Mouse (Mus musculus) CD4-positive, CD25-positive, alpha-beta regulatory T cell, adult 9 weeks (primary cell): ENCODE measurements around the gene Mrap. TPM values are rescaled to one million over a fixed set of nuclear protein-coding genes. Genes with fewer than 3 reads are reported as not detected.

Source experiments
- polyA plus RNA-seq: library from polyadenylated mRNA; unstranded; fragments of 100-300 nt; shearing (Covaris generic); gene quantifications from one replicate; pipeline ENCODE4 v1.2.1, GENCODE M21; 2017

Gene Mrap
- not detected for polyA plus RNA-seq

GRCm38 (mm10) chr16:90738092-90738956 lies at the start of gene Mrap:
Gene Mrap, plus strand, starts transcription at chr16:90738207.

GRCm38 (mm10) chr16:90727233-90728115 lies 10.5 kb upstream of the Mrap start, which contains the start of gene Mis18a:
Gene Mis18a, minus strand, starts transcription at chr16:90727404.

Other genes with a start within 250 kb of the Mrap start
- 64.1 TPM for gene Mis18a, start 10.8 kb upstream of the Mrap start, polyA plus RNA-seq
- 21.3 TPM for gene Urb1, start 72.2 kb downstream of the Mrap start, polyA plus RNA-seq
- gene Eva1c, start 88.5 kb downstream of the Mrap start, polyA plus RNA-seq = not detected
- 37.7 TPM for gene Cfap298, start 196.9 kb downstream of the Mrap start, polyA plus RNA-seq